ENCODE assay signal across 8 mouse cellular contexts in the genomic region with DNA sequence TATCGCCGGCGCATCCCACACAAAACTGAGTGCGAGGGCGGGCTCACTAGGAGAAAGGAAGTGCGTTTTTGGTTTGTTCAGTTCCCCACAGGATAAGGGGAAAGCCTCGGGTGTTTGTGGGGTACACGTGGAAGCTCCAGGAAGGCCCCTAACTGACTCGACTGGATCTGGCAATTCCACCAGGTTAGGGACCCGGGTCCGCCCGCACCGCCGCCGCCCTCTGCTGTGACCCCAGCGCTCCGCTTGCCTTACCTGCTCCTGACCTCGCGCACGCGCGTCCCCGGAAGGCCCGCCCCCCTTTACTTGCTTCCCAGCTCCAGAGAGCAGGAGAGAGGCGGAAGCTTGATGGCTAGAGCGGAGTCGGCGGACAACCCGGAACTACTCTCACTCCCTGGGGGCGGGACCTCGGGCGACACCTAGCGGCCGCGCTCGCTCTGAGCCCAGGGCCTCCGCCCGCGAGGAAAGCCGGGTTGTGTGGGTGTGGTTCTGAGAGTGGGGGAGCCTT. TPM values are rescaled to one million over a fixed set of nuclear protein-coding genes. Genes with fewer than 3 reads are reported as not detected.
DNase-seq lines count a peak whose midpoint lies in the region; ATAC-seq and TF ChIP-seq lines count a peak whose summit lies in the region.

A gene (minus strand): TSS at position 377 of the 505 bp plus-strand sequence.

- H3K27ac ChIP-seq in cortical plate, adult 2 months (ENCODE audit: insufficient read depth, low read length), result no peak within 1 kb of the TSS

- peak; percentile 64; the same call in 1 of the 2 replicates for TF ChIP-seq POLR2A in cortical plate, adult 2 months (IDR thresholded peaks at IDR 0.05; ENCODE audit: extremely low read depth, insufficient read depth, low read length)

- DNase-seq in gastrocnemius, postnatal 10 days, result peak; percentile 98
- peak; percentile 96 for DNase-seq in induced T-regulatory cell, adult 2 months (ENCODE audit: low read depth)
- DNase-seq in left cerebral cortex, adult 9 months (ENCODE audit: low spot score in 2 of 2), result peak; percentile 93 to 98
- peak; percentile 97 for DNase-seq in right cerebral cortex, postnatal 14 days
- peak; percentile 95 to 97 for DNase-seq in urinary bladder, postnatal 36 days (ENCODE audit: low spot score in 2 of 2)

- H3K4me3 ChIP-seq in cortical plate, adult 2 months (ENCODE audit: insufficient read depth, low read length), result peak within 1 kb of the TSS; percentile 95

- TF ChIP-seq CTCF in cortical plate, adult 2 months (IDR thresholded peaks at IDR 0.05; ENCODE audit: extremely low read depth, insufficient read depth, low read length), result peak; percentile 61

- H3K4me1 ChIP-seq in cortical plate, adult 2 months (ENCODE audit: control insufficient read depth, insufficient read depth, low read length), result no peaks in the 10 kb centered on the region

- peak; percentile 98 for ATAC-seq in activated CD4-positive, CD25-positive, alpha-beta regulatory T cell, adult 4 months
- peak; percentile 99 for ATAC-seq in megakaryocyte progenitor cell, adult 5-6 weeks (replicated peaks; ENCODE audit: poor library complexity)

RNA-seq across cellular contexts. Expression of the gene that starts here (rescaled TPM):
- polyA plus RNA-seq in activated CD4-positive, CD25-positive, alpha-beta regulatory T cell, adult 4 months (2017; shearing (Covaris generic)), result 100 to 1,000 TPM; 166 to 224 TPM
- polyA plus RNA-seq in cortical plate, adult 2 months (2012; rRNA removed), result 305 and 307 TPM in 2 replicates
- 10 to 100 TPM; 57.4 to 61.1 TPM for total RNA-seq in gastrocnemius, postnatal 10 days (2021)
- 109 and 141 TPM in 2 replicates for total RNA-seq in megakaryocyte progenitor cell, adult 5-6 weeks (2015)
- total RNA-seq in megakaryocyte progenitor cell, adult 5-6 weeks (2017), result 41.1 and 47.7 TPM in 2 replicates
